13 mouse cellular contexts compared by ENCODE assay signal in the genomic region with DNA sequence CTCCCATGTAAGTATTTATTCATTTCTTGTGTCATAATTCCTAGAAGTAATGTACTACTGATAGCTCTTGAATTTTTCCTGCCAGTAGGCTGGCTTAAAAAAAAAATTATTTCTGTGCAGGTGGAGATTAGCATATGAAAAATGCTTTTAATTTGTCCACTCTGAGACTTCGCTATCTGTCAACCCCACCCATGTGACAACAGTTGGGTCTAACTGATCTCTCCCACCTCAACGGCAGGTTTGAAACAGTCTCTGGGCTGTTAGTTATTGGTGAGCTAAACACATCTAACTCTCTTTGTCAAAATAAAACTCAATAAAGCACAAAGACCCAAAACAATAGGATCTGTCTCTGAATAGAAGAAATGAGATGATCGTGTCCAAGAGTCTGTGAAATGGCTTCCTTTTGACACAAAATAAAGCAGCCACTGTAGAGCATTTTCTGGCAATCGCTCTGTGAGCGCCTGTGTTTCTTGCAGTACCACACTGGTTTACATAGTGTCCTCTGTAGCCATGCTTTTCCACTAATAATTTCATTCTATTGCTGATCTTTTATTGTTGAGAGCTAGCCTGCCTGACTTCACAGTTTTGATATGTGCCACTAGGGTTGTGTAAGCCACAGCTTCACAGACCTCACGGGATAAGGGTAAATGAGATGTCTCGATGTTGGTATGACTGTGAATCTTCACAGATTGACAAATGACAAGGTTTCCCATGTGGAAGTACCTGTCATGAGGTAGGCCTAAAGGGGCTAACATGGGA. TPM values are rescaled to one million over a fixed set of nuclear protein-coding genes. Genes with fewer than 3 reads are reported as not detected.
A peak's percentile ranks its signal among the peaks of the same experiment; 100 is the strongest.
DNase-seq lines count a peak whose midpoint lies in the region; ATAC-seq lines count a peak whose summit lies in the region.
"Had no signal": no experiment of that assay in that cellular context is flagged by ENCODE, and none has a peak within 500 bp of the region (broad histone marks: within the 10 kb centered on the region; RNA-seq: fewer than 3 reads in every experiment).

No protein-coding gene starts in this region.

- no peak overlapping the region for H3K4me2 ChIP-seq in forebrain, embryonic 14.5 days (ENCODE audit: low read length)
- no peak overlapping the region for H3K4me2 ChIP-seq in forebrain, embryonic 12.5 days
- H3K4me2 ChIP-seq: midbrain, embryonic 15.5 days; neural tube, embryonic 12.5 days had no signal

- H3K9ac ChIP-seq in forebrain, embryonic 14.5 days (ENCODE audit: low read length), result no peak overlapping the region
- no peak overlapping the region for H3K9ac ChIP-seq in forebrain, embryonic 12.5 days
- H3K9ac ChIP-seq: midbrain, embryonic 15.5 days; neural tube, embryonic 12.5 days had no signal

- no peaks in the 10 kb centered on the region for H3K27me3 ChIP-seq in forebrain, embryonic 14.5 days (replicated peaks; ENCODE audit: control insufficient read depth, insufficient read depth, low read length)
- no peaks in the 10 kb centered on the region for H3K27me3 ChIP-seq in forebrain, embryonic 12.5 days
- H3K27me3 ChIP-seq: midbrain, embryonic 15.5 days; neural tube, embryonic 12.5 days had no signal

- no peak for ATAC-seq in forebrain, embryonic 14.5 days
- ATAC-seq in forebrain, embryonic 12.5 days (ENCODE audit: low FRiP score), result no peak
- peak; percentile 82 for ATAC-seq in erythroid progenitor cell, adult 5-6 weeks (replicated peaks; ENCODE audit: low FRiP score, poor library complexity, severe bottlenecking)
- peak; percentile 90 for ATAC-seq in megakaryocyte-erythroid progenitor cell, adult 5-6 weeks (replicated peaks; ENCODE audit: low FRiP score, low TSS enrichment, poor library complexity, severe bottlenecking)
- ATAC-seq: midbrain, embryonic 15.5 days had no signal

- H3K4me1 ChIP-seq in forebrain, embryonic 14.5 days (ENCODE audit: control insufficient read depth, insufficient read depth, low read length), result peaks cover 15% of the 10 kb centered on the region
- peaks cover 55% of the 10 kb centered on the region for H3K4me1 ChIP-seq in forebrain, embryonic 12.5 days
- H3K4me1 ChIP-seq: midbrain, embryonic 15.5 days had no signal

- H3K9me3 ChIP-seq in forebrain, embryonic 14.5 days (replicated peaks; ENCODE audit: control insufficient read depth, low read length), result no peaks in the 10 kb centered on the region
- no peaks in the 10 kb centered on the region for H3K9me3 ChIP-seq in forebrain, embryonic 12.5 days
- H3K9me3 ChIP-seq: midbrain, embryonic 15.5 days; neural tube, embryonic 12.5 days had no signal

- no peaks in the 10 kb centered on the region for H3K36me3 ChIP-seq in forebrain, embryonic 14.5 days (ENCODE audit: control insufficient read depth, insufficient read depth, low read length)
- H3K36me3 ChIP-seq in forebrain, embryonic 12.5 days (replicated peaks), result no peaks in the 10 kb centered on the region
- H3K36me3 ChIP-seq: midbrain, embryonic 15.5 days; neural tube, embryonic 12.5 days had no signal

- no peak for DNase-seq in forebrain, embryonic 14.5 days (ENCODE audit: low spot score)
- peak; percentile 81 for DNase-seq in layer of hippocampus, adult 9-11 months
- no peak for DNase-seq in layer of hippocampus, adult 18-20 months (ENCODE audit: low spot score in 2 of 2)
- no peak for DNase-seq in embryo, embryonic 9.5 days (ENCODE audit: extremely low spot score)
- DNase-seq in left cerebral cortex, adult 9 months (ENCODE audit: low spot score in 2 of 2), result no peak
- DNase-seq: cerebellum, postnatal 36 days; heart, adult 2 months; lung, postnatal 36 days had no signal

- peak overlapping the region; percentile 35; the same call in 1 of the 2 replicates for H3K27ac ChIP-seq in forebrain, embryonic 14.5 days (ENCODE audit: low read depth, low read length)
- H3K27ac ChIP-seq in forebrain, embryonic 12.5 days, result no peak overlapping the region
- H3K27ac ChIP-seq: heart, adult 2 months; midbrain, embryonic 15.5 days; neural tube, embryonic 12.5 days had no signal

- H3K4me3 ChIP-seq in forebrain, embryonic 14.5 days (ENCODE audit: low read depth, low read length), result no peak overlapping the region
- no peak overlapping the region for H3K4me3 ChIP-seq in forebrain, embryonic 12.5 days (replicated peaks)
- H3K4me3 ChIP-seq: heart, adult 2 months; midbrain, embryonic 15.5 days; neural tube, embryonic 12.5 days had no signal

- WGBS in forebrain, embryonic 14.5 days, result 60% methylated on average over 7 of the region's 7 CpGs
- WGBS in forebrain, embryonic 12.5 days, result 61% methylated on average over 7 of the region's 7 CpGs

RNA-seq across cellular contexts. Expression of a gene that starts 48.2 kb away (rescaled TPM):
- 70.6 and 87.0 TPM in 2 replicates for polyA plus RNA-seq in forebrain, embryonic 14.5 days (2014; fragmentation: Nextera tagmentation; extraction: Ambion mirVana)
- polyA plus RNA-seq in forebrain, embryonic 12.5 days (2016; fragmentation: Nextera tagmentation; extraction: Ambion mirVana), result 63.3 and 74.3 TPM in 2 replicates
- 100 to 1,000 TPM; 381 to 385 TPM for total RNA-seq in layer of hippocampus, adult 18-20 months (2021)
- total RNA-seq in erythroid progenitor cell, adult 5-6 weeks (2015; ENCODE audit: low replicate concordance), result 45.8 and 49.9 TPM in 2 replicates
- total RNA-seq in erythroid progenitor cell, adult 5-6 weeks (2017; ENCODE audit: low replicate concordance), result 34.3 and 60.1 TPM in 2 replicates
- total RNA-seq in megakaryocyte-erythroid progenitor cell, adult 5-6 weeks (2014; fragmentation: Nextera tagmentation), result 118 and 125 TPM in 2 replicates
- 113 and 119 TPM in 2 replicates for total RNA-seq in megakaryocyte-erythroid progenitor cell, adult 5-6 weeks (2017)

Comparison
In these comparisons a context has a peak if more than half of its experiments do, and no peak if none do; other contexts are left out.
1. ATAC-seq: peak in erythroid progenitor cell, adult 5-6 weeks (single experiment) and megakaryocyte-erythroid progenitor cell, adult 5-6 weeks (single experiment); none in forebrain, embryonic 14.5 days (single experiment) and forebrain, embryonic 12.5 days (single experiment).